Mouse (Mus musculus) embryonic facial prominence, embryonic 11.5 days (tissue): ENCODE results near the gene C330007P06Rik. TPM values are rescaled to one million over a fixed set of nuclear protein-coding genes. Genes with fewer than 3 reads are reported as not detected.

Experiments used
- ATAC-seq: fragments of 200-750 bp; cut with Nextera tagmentation; replicated peaks from 2 replicates; pipeline ENCODE4 v1.8.0; 2017; ENCODE audit warnings: low read depth; ENCODE audit not compliant: insufficient number of reproducible peaks, low FRiP score, low TSS enrichment
- DNase-seq: peaks from one replicate; pipeline ENCODE4 v3.0.0-alpha.2; 2015; ENCODE audit warnings: low spot score
- H3K27ac ChIP-seq: fragments of 300-500 bp; sonication (generic); replicated peaks from 2 replicates; pipeline ENCODE4 v1.5.1; 2014; ENCODE audit warnings: mild to moderate bottlenecking, low read depth, low read length, control low read depth
- H3K27me3 ChIP-seq: fragments of 300-500 bp; sonication (generic); 2 replicates; pipeline ENCODE4 v1.6.1; 2014; ENCODE audit warnings: mild to moderate bottlenecking, low read length, moderate library complexity, mixed read lengths; ENCODE audit not compliant: control insufficient read depth, insufficient read depth
- H3K36me3 ChIP-seq: fragments of 300-500 bp; sonication (generic); replicated peaks from 2 replicates; pipeline ENCODE4 v1.6.1; 2014; ENCODE audit warnings: low read depth, mild to moderate bottlenecking, low read length, moderate library complexity, mixed read lengths; ENCODE audit not compliant: control insufficient read depth, insufficient read depth
- H3K4me1 ChIP-seq: fragments of 300-500 bp; sonication (generic); 2 replicates; pipeline ENCODE4 v1.6.1; 2014; ENCODE audit warnings: low read length, mixed read lengths; ENCODE audit not compliant: control insufficient read depth, insufficient read depth
- H3K4me2 ChIP-seq: fragments of 300-500 bp; sonication (generic); 2 replicates; pipeline ENCODE4 v1.6.1; 2014; ENCODE audit warnings: low read depth, mild to moderate bottlenecking, control low read depth, low read length, moderate library complexity
- H3K4me3 ChIP-seq: fragments of 300-500 bp; sonication (generic); 2 replicates; pipeline ENCODE4 v1.5.1; 2014; ENCODE audit warnings: low read depth, low read length, control low read depth
- H3K9ac ChIP-seq: fragments of 300-500 bp; sonication (generic); replicated peaks from 2 replicates; pipeline ENCODE4 v1.6.1; 2014; ENCODE audit warnings: mild to moderate bottlenecking, control low read depth, low read length
- H3K9me3 ChIP-seq: fragments of 300-500 bp; sonication (generic); replicated peaks from 2 replicates; pipeline ENCODE4 v1.6.1; 2016; ENCODE audit warnings: mild to moderate bottlenecking, low read length, inconsistent platforms, mixed read lengths; ENCODE audit not compliant: control insufficient read depth
- WGBS: fragments of 180-500 bp; shearing (Covaris S2); extraction: QIAGEN DNeasy Blood & Tissue Kit; methylation state at CpG from one replicate; pipeline ENCODE4 v1.1.7; 2014; 5-methylcytosine and 5-hydroxymethylcytosine counted together
- polyA plus RNA-seq: library from polyadenylated mRNA; unstranded; fragments of >200 nt; fragmentation: Nextera tagmentation; extraction: Ambion mirVana; gene quantifications from 2 replicates; pipeline ENCODE4 v1.2.1, GENCODE M21; 2014

The C330007P06Rik gene
- polyA plus RNA-seq, 1 experiment from 2014 or later: 53.3 TPM

DNA sequence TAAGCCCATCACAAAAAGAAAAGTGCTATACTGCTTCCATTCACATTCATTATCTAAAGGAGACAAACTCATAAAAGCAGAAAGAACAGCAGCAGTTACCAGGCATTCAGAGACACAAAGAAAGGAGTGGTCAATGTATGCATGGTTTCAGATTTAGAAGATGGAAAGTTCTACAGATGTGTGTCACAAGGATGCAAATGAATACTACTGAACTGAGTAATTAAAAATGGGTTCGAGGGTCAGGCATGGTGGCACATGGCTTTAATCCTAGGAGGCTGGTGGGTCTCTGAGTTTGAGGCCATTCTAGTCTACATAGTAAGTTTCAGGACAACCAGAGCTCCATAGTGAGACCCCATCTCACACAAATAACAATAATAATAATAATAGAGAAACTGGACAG lies 26.8 kb downstream of the C330007P06Rik start:
- H3K27me3 ChIP-seq: no peaks in the 10 kb centered on the region
- no peak overlapping the region for H3K9ac ChIP-seq
- no peaks in the 10 kb centered on the region for H3K36me3 ChIP-seq
- no peak overlapping the region for H3K4me3 ChIP-seq
- no peaks in the 10 kb centered on the region for H3K4me1 ChIP-seq
- DNase-seq (no peak), ATAC-seq (no peak)
- H3K4me2 ChIP-seq: no peak overlapping the region
- no peak overlapping the region for H3K27ac ChIP-seq
- H3K9me3 ChIP-seq: no peaks in the 10 kb centered on the region
- WGBS: 90% methylated on average over 1 of the region's 1 CpGs

GRCm38 (mm10) chrX:36843346-36843990 lies 30.4 kb downstream of the C330007P06Rik start:
- Histone ChIP-seq H3K27ac (no peak overlapping the region), H3K9me3 (no peaks in the 10 kb centered on the region), H3K4me3 (no peak overlapping the region), H3K4me2 (no peak overlapping the region), H3K36me3 (no peaks in the 10 kb centered on the region), H3K9ac (no peak overlapping the region), H3K4me1 (no peaks in the 10 kb centered on the region), H3K27me3 (no peaks in the 10 kb centered on the region)
- WGBS: 84% methylated on average over 4 of the region's 4 CpGs
- DNase-seq (no peak), ATAC-seq (no peak)

- no peaks in the 10 kb centered on the region for H3K27me3 ChIP-seq
- ATAC-seq (no peak), DNase-seq (no peak)
- WGBS: 88% methylated on average over 6 of the region's 6 CpGs
- H3K4me3 ChIP-seq: no peak overlapping the region
- no peaks in the 10 kb centered on the region for H3K36me3 ChIP-seq
- H3K27ac ChIP-seq: no peak overlapping the region
- no peaks in the 10 kb centered on the region for H3K9me3 ChIP-seq
- no peaks in the 10 kb centered on the region for H3K4me1 ChIP-seq
- no peak overlapping the region for H3K9ac ChIP-seq
- H3K4me2 ChIP-seq: no peak overlapping the region
These were observed 32.2 kb downstream of the C330007P06Rik start for GRCm38 (mm10) chrX:36841698-36842097.

DNA sequence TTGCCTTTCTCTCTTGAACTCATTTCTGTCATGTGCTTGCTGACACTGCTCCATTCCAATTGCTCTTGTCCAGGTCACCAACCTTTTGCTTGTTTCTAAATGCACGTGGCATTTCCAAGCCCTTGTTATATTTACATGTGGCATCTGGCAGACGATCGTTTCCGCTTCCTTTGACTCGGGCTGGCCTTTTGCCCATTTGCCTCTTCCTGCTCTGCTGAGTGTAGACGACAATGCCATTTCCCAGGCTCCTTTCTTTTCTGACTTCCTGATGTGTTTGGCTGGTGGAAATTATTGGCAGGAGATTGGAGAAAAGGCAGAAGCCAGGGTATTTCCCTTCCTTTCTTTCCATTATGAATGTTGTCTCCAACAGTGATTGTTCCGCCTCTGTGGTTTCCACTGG lies 34.5 kb downstream of the C330007P06Rik start:
- no peaks in the 10 kb centered on the region for H3K27me3 ChIP-seq
- no peak overlapping the region for H3K27ac ChIP-seq
- no peaks in the 10 kb centered on the region for H3K4me1 ChIP-seq
- no peak overlapping the region for H3K9ac ChIP-seq
- no peak overlapping the region for H3K4me2 ChIP-seq
- WGBS: 83% methylated on average over 7 of the region's 7 CpGs
- no peak overlapping the region for H3K4me3 ChIP-seq
- H3K9me3 ChIP-seq: no peaks in the 10 kb centered on the region
- ATAC-seq: no peak
- no peaks in the 10 kb centered on the region for H3K36me3 ChIP-seq
- no peak for DNase-seq

DNA sequence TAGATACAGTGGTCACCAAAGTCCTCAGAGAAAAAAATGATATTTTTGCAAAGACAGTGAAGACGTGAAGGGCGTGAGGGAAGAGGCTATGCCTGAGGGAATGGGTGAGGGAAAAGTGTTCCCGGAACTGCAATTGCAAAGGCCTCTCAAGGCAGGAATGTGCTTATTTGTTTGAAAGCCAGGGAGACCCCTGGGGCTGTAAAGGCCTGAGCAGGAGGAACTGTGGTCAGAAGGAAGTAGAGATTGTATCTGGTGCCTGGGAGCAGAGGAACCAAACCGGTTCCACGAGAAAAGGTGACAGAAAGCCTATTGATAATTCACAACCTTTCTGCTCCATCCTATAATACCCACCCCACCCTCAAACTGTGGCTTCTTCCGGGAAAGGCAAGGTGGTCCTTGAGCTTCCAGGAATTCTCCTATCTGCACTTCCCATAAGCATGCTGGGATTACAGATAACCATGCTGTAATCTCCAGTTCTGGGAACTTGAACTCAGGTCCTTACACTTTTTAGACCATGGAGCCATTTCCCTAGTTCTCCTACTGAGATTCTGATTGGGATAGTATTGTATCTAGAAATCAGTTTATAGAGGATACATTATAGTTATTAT lies 36.7 kb downstream of the C330007P06Rik start:
- ATAC-seq: no peak
- Histone ChIP-seq H3K36me3 (no peaks in the 10 kb centered on the region), H3K4me2 (no peak overlapping the region), H3K4me1 (no peaks in the 10 kb centered on the region), H3K27me3 (no peaks in the 10 kb centered on the region), H3K9ac (no peak overlapping the region), H3K9me3 (no peaks in the 10 kb centered on the region), H3K27ac (no peak overlapping the region), H3K4me3 (no peak overlapping the region)
- DNase-seq: no peak
- WGBS: 47% methylated on average over 6 of the region's 6 CpGs

DNA sequence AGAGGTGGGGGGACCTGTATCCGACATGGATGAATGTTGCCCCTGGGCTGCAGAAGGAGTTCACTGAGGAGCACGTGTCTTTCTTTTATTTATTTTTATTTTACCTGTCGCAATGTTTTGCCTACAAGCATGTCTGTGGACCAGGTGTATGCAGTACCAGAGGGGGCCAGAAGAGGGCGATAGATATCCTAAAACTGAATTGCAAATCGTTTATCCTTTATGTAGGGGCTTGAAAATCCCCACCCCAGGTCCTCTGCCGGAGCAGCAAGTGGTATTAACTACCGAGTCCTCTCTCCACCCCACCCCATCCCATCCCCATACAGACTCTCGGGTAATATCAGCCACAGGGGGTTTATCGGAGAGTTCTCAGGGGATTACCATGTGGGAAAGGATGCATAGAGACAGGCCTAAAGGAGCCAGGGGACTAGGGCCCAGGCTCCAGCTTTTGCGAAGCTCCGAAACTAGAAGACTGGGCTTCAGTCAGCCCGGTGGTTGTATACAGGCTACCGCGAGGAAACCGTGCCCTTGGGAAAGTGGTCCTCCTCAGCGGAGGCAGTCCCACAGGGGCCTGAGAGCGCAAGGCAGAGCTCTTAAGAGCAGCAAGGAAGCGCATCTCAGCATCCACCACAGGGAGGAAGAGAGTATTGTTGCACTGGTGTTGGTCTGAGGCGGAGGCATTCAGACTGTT lies 40.4 kb downstream of the C330007P06Rik start:
- DNase-seq (peak; percentile 79), ATAC-seq (0 out of 2 replicates have a peak, but pooled peaks have one; percentile 44)
- Histone ChIP-seq H3K27me3 (no peaks in the 10 kb centered on the region), H3K4me3 (no peak overlapping the region), H3K4me2 (peak overlapping the region; percentile 32), H3K27ac (no peak overlapping the region), H3K4me1 (no peaks in the 10 kb centered on the region), H3K9ac (peak overlapping the region; percentile 37; the same call in 1 of the 2 replicates), H3K36me3 (no peaks in the 10 kb centered on the region), H3K9me3 (no peaks in the 10 kb centered on the region)
- 23% methylated on average over 19 of the region's 19 CpGs for WGBS

DNA sequence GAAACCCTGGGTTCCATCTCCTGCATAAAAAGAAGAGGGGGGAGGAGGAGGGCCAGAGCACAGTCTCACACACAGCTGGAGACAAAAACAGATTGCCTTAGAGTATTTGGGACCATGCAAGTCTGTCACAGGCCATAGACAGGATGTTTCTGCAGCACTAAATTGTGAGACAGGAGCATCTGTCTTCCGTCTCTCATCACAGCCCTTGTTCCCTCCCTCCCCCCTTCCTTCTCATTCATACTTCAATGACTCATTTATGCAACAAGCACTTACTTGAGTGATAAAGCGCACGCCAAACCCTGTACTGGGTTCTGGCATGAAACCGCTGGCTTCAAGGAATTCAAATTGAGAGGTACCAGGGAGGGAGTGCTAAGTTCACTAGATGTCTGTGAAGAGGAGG lies 42.3 kb downstream of the C330007P06Rik start:
- no peak overlapping the region for H3K4me3 ChIP-seq
- H3K4me2 ChIP-seq: no peak overlapping the region
- H3K9ac ChIP-seq: no peak overlapping the region
- no peaks in the 10 kb centered on the region for H3K9me3 ChIP-seq
- 81% methylated on average over 4 of the region's 4 CpGs for WGBS
- DNase-seq (no peak), ATAC-seq (no peak)
- H3K4me1 ChIP-seq: no peaks in the 10 kb centered on the region
- no peaks in the 10 kb centered on the region for H3K27me3 ChIP-seq
- no peak overlapping the region for H3K27ac ChIP-seq
- H3K36me3 ChIP-seq: no peaks in the 10 kb centered on the region

- Histone ChIP-seq H3K9ac (no peak overlapping the region), H3K4me1 (no peaks in the 10 kb centered on the region), H3K27me3 (no peaks in the 10 kb centered on the region), H3K4me3 (no peak overlapping the region), H3K36me3 (no peaks in the 10 kb centered on the region), H3K27ac (no peak overlapping the region), H3K4me2 (no peak overlapping the region), H3K9me3 (no peaks in the 10 kb centered on the region)
- WGBS: 39% methylated on average over 5 of the region's 5 CpGs
- no peak for ATAC-seq
- DNase-seq: peak; percentile 18
These were observed 43.6 kb downstream of the C330007P06Rik start for GRCm38 (mm10) chrX:36830271-36830670.
